Mouse (Mus musculus): ENCODE results near the gene Prkar2b. TPM values are rescaled to one million over a fixed set of nuclear protein-coding genes. Genes with fewer than 3 reads are reported as not detected.

The Prkar2b gene
- polyA plus RNA-seq, 1 experiment from 2014 or later, result 22.6 TPM

DNA sequence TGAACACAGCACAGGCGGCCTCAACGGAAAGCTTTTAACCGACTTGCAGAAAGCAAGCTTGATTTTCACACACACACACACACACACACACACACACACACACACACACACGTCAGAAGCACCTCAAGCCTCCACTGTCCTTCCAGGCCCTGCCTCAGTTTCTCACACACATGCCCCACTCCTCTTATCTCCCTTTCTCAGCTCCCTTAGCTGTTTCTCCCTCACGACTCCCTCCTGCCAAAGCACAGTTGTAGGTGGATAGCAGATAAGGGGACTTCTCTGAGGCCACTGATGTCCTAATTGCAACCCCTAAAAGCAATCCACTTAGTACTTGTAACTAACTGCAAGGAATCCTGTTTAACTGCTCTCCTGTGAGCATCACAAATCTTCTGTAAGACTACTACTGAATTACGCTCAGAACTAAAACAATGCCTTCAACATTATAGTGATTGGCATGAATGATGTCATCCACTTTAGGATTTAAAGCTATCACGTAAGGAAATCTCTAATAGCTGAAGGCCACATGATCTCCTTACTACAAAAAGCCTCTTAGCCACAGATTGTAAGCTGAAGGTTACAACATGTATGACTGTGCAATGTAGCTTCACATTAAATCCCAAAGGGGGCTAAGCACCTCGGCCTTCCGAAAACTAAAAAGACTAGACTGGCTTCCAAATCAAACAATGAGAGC is 6.5 kb downstream of the Prkar2b start:
- no peak overlapping the region for H3K27ac ChIP-seq (ENCODE audit: low read length)
- ATAC-seq (ENCODE audit: insufficient read depth, low FRiP score), result no peak
- H3K4me2 ChIP-seq (ENCODE audit: low read depth, low read length), result no peak overlapping the region
- no peaks in the 10 kb centered on the region for H3K9me3 ChIP-seq (replicated peaks; ENCODE audit: control insufficient read depth, low read length)
- H3K4me3 ChIP-seq (replicated peaks; ENCODE audit: low read length), result no peak overlapping the region
- H3K36me3 ChIP-seq (ENCODE audit: control insufficient read depth, insufficient read depth, low read length), result no peaks in the 10 kb centered on the region
- no peaks in the 10 kb centered on the region for H3K27me3 ChIP-seq (ENCODE audit: control insufficient read depth, insufficient read depth, low read length)
- H3K9ac ChIP-seq (ENCODE audit: low read length), result no peak overlapping the region
- WGBS, result 57% methylated on average over 9 of the region's 9 CpGs
- peaks cover 24% of the 10 kb centered on the region for H3K4me1 ChIP-seq (ENCODE audit: control insufficient read depth, insufficient read depth, low read length)

DNA sequence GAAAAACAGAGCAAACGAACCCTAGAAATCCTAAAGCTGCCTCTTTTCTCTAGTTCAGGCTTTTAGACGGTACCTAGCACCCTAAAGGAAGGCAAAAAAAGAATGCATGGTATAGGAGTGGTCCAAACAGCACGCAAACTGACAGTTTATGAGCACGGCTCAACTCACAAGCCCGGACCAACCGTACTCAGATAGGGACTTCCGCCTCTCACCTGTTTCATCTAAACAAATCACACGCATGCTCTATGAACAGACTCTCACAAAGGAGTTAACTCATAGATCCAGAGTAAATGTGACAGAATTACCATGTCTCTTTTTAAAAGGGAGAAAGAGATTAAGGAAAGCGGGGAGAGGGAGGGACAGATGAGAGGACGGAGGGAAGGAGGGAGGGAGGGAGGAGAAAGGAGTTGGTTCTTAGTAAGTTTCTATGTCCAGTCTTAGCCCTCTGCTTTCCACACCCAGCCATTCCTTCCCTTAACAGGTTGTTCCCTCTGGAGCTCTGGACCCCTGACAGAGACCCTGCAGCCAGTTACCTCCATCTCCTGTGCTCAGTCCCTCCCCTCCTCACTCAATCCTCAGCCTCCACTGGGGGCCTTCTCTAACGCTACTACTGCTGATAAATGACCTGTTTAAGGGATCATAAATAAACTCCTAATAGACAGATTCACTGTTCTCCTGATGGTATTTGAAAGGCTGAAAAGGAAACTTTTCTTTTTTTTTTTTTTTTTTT is 7.3 kb downstream of the Prkar2b start:
- H3K9ac ChIP-seq (ENCODE audit: low read length), result no peak overlapping the region
- H3K27me3 ChIP-seq (ENCODE audit: control insufficient read depth, insufficient read depth, low read length), result no peaks in the 10 kb centered on the region
- H3K4me3 ChIP-seq (replicated peaks; ENCODE audit: low read length), result no peak overlapping the region
- H3K27ac ChIP-seq (ENCODE audit: low read length), result no peak overlapping the region
- H3K9me3 ChIP-seq (replicated peaks; ENCODE audit: control insufficient read depth, low read length), result no peaks in the 10 kb centered on the region
- peaks cover 22% of the 10 kb centered on the region for H3K4me1 ChIP-seq (ENCODE audit: control insufficient read depth, insufficient read depth, low read length)
- peak overlapping the region; percentile 28 for H3K4me2 ChIP-seq (ENCODE audit: low read depth, low read length)
- ATAC-seq (ENCODE audit: insufficient read depth, low FRiP score), result no peak
- 53% methylated on average over 11 of the region's 11 CpGs for WGBS
- H3K36me3 ChIP-seq (ENCODE audit: control insufficient read depth, insufficient read depth, low read length), result no peaks in the 10 kb centered on the region

DNA sequence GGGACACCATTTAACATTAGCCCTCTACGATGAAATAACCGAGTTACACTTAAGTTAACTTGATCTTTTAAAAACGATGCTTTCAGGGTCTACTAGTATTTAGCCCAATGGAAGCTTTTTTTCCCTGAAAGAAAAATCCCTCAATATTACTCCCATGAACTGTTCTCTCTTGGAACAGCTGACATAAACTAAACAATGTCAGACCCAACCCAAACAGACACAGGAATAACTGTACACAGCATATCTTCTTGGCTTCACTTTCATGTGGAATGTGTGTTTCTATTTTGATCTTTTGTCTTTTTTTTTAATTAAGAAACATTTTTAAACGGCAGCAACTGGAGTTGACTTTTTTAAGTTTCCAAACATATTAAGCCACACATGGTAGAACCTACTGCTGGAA is 8.2 kb downstream of the Prkar2b start:
- 51% methylated on average over 4 of the region's 4 CpGs for WGBS
- H3K27ac ChIP-seq (ENCODE audit: low read length), result 0 out of 2 replicates have a peak overlapping the region, but pooled peaks have one; percentile 25
- H3K4me3 ChIP-seq (replicated peaks; ENCODE audit: low read length), result no peak overlapping the region
- H3K9ac ChIP-seq (ENCODE audit: low read length), result no peak overlapping the region
- no peak overlapping the region for H3K4me2 ChIP-seq (ENCODE audit: low read depth, low read length)
- no peaks in the 10 kb centered on the region for H3K27me3 ChIP-seq (ENCODE audit: control insufficient read depth, insufficient read depth, low read length)
- no peak for ATAC-seq (ENCODE audit: insufficient read depth, low FRiP score)
- peaks cover 22% of the 10 kb centered on the region for H3K4me1 ChIP-seq (ENCODE audit: control insufficient read depth, insufficient read depth, low read length)
- no peaks in the 10 kb centered on the region for H3K9me3 ChIP-seq (replicated peaks; ENCODE audit: control insufficient read depth, low read length)
- no peaks in the 10 kb centered on the region for H3K36me3 ChIP-seq (ENCODE audit: control insufficient read depth, insufficient read depth, low read length)

DNA sequence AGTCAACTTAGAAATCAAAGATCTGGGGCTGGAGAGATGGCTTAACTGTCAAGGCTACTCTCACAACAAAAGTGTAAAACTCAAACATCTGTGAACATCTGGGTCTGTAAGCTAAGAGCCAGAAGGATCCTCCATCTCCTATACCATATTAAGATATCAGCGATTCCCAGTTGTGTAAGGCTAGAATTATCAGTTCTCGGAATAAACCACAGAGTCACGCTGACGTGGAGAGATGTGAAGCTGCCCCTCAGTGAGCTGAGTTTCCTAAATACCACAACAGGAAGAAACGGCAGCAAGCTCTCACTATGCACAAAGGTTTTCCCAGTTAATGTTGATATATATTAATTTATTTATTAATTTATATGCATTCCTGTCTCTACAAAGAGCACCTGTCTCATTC is 10.9 kb downstream of the Prkar2b start:
- H3K36me3 ChIP-seq (ENCODE audit: control insufficient read depth, insufficient read depth, low read length), result no peaks in the 10 kb centered on the region
- no peak overlapping the region for H3K9ac ChIP-seq (ENCODE audit: low read length)
- H3K27ac ChIP-seq (ENCODE audit: low read length), result no peak overlapping the region
- peaks cover 22% of the 10 kb centered on the region for H3K4me1 ChIP-seq (ENCODE audit: control insufficient read depth, insufficient read depth, low read length)
- no peaks in the 10 kb centered on the region for H3K9me3 ChIP-seq (replicated peaks; ENCODE audit: control insufficient read depth, low read length)
- no peak overlapping the region for H3K4me2 ChIP-seq (ENCODE audit: low read depth, low read length)
- no peak for ATAC-seq (ENCODE audit: insufficient read depth, low FRiP score)
- no peaks in the 10 kb centered on the region for H3K27me3 ChIP-seq (ENCODE audit: control insufficient read depth, insufficient read depth, low read length)
- 50% methylated on average over 5 of the region's 5 CpGs for WGBS
- no peak overlapping the region for H3K4me3 ChIP-seq (replicated peaks; ENCODE audit: low read length)

DNA sequence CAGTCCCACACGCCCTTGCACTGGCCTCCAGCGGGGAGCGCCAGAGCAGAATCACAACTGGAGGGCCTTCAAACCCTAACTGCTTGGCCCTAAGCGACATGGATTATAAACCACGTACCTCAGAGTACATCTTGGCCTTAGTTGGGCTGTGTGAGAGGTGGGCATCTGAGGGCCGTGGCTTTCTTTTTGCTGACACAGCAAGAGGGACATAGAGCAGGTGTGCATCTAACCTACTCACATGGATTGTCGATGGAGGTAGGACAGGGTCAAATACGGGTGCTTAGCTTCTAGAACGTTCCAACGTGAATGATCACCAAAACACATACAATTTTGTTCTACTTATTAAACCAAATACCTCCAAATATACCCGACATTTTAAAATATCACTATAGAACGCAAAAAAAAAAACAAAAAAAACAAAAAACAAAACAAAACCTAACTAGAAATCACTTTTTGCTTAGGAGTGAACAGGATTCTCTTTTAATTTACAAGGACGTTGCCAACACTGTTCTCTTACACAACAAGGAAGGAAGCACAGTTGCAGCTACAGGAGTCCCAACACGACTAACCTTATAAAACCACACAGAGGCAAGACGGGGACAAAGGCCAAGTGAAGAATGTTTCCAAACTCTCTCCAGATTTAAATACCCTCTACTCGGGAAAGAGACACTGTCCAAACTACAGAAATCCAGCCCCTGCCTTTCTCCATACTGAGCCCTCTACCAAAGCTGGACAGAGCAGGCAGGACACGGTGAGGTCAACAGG is 15.3 kb downstream of the Prkar2b start:
- no peak overlapping the region for H3K27ac ChIP-seq (ENCODE audit: low read length)
- 80% methylated on average over 17 of the region's 17 CpGs for WGBS
- no peak overlapping the region for H3K4me2 ChIP-seq (ENCODE audit: low read depth, low read length)
- no peaks in the 10 kb centered on the region for H3K9me3 ChIP-seq (replicated peaks; ENCODE audit: control insufficient read depth, low read length)
- H3K36me3 ChIP-seq (ENCODE audit: control insufficient read depth, insufficient read depth, low read length), result no peaks in the 10 kb centered on the region
- no peak overlapping the region for H3K9ac ChIP-seq (ENCODE audit: low read length)
- H3K4me1 ChIP-seq (ENCODE audit: control insufficient read depth, insufficient read depth, low read length), result peaks cover 9% of the 10 kb centered on the region; the same call in 1 of the 2 replicates
- no peak for ATAC-seq (ENCODE audit: insufficient read depth, low FRiP score)
- H3K4me3 ChIP-seq (replicated peaks; ENCODE audit: low read length), result no peak overlapping the region
- no peaks in the 10 kb centered on the region for H3K27me3 ChIP-seq (ENCODE audit: control insufficient read depth, insufficient read depth, low read length)

DNA sequence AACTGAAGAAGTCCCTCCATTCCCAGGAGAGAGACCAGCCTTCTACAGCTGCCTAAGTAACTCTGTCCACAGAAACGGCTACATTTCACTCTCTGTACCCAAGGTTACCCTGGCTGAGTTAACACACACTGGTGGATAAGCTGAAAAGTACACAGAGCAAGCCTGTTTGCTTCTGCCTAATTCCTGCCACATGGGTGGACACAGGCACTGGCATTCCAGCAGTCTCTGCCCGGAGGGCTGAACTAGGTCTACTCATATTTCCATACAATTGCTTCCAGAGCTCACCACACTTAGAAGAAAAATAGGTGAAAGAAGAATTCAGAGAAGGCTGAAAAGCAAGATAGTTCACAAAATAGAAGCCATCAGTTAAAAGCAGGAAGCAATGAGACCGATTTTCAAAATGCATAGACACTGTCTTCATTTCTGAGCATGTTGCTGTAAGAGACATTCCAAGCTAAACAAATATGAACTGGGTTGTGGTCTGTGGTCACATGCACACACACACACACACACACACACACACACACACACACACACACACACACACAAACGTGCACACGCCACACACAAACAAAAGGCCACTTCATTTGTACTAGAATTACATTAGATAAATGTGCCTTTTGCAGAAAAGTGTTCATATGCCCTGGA is 16.5 kb downstream of the Prkar2b start:
- Histone ChIP-seq H3K4me2 (ENCODE audit: low read depth, low read length) (no peak overlapping the region), H3K9me3 (replicated peaks; ENCODE audit: control insufficient read depth, low read length) (no peaks in the 10 kb centered on the region), H3K36me3 (ENCODE audit: control insufficient read depth, insufficient read depth, low read length) (no peaks in the 10 kb centered on the region), H3K27me3 (ENCODE audit: control insufficient read depth, insufficient read depth, low read length) (no peaks in the 10 kb centered on the region), H3K27ac (ENCODE audit: low read length) (peak overlapping the region; percentile 55), H3K4me1 (ENCODE audit: control insufficient read depth, insufficient read depth, low read length) (peaks cover 7% of the 10 kb centered on the region; the same call in 1 of the 2 replicates), H3K9ac (ENCODE audit: low read length) (no peak overlapping the region), H3K4me3 (replicated peaks; ENCODE audit: low read length) (no peak overlapping the region)
- whole genome bisulfite sequencing, result 31% methylated on average over 5 of the region's 5 CpGs
- ATAC-seq (ENCODE audit: insufficient read depth, low FRiP score), result peak; percentile 87

DNA sequence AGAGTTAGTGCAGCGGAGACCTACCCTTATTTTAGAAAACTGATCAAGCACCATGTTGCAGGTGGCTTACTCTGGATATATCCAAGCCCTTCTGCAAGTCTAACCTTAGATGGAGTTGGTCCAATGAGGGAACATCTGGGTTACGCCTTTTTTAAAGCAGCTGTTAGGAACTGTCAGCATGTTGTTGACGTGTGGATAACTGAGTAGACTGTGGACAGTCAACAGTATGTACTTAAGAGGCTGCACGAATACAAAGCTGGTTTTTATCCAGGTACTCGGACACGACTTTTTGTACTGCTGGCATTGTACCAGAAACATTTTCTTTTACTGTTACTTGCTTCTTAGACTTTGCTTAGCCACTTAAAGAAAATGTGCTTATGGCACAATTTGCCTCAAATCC is 27.6 kb downstream of the Prkar2b start:
- WGBS, result 60% methylated on average over 6 of the region's 6 CpGs
- Histone ChIP-seq H3K36me3 (ENCODE audit: control insufficient read depth, insufficient read depth, low read length) (no peaks in the 10 kb centered on the region), H3K4me3 (replicated peaks; ENCODE audit: low read length) (no peak overlapping the region), H3K27ac (ENCODE audit: low read length) (no peak overlapping the region), H3K4me2 (ENCODE audit: low read depth, low read length) (no peak overlapping the region), H3K27me3 (ENCODE audit: control insufficient read depth, insufficient read depth, low read length) (no peaks in the 10 kb centered on the region), H3K4me1 (ENCODE audit: control insufficient read depth, insufficient read depth, low read length) (no peaks in the 10 kb centered on the region), H3K9ac (ENCODE audit: low read length) (no peak overlapping the region), H3K9me3 (replicated peaks; ENCODE audit: control insufficient read depth, low read length) (no peaks in the 10 kb centered on the region)
- no peak for ATAC-seq (ENCODE audit: insufficient read depth, low FRiP score)

DNA sequence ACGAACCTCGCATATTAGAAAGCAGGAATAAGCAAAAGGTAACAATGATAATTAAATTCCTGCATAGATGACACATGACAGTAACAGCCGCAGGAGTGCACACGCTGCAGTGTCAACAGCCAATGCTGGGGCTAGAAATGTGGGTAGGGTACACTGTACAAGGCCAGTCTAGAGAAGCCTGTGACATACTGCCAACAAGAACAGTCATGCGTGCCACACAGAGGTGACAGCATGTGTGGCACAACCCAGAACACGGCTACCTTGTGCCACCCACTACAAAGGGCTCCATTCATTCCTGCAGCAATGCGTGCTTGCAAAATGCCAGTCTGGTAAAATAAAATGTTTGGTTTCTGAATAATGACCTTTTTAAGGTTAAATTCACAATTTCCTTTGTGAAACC is 28.2 kb downstream of the Prkar2b start:
- no peak for ATAC-seq (ENCODE audit: insufficient read depth, low FRiP score)
- Histone ChIP-seq H3K4me1 (ENCODE audit: control insufficient read depth, insufficient read depth, low read length) (no peaks in the 10 kb centered on the region), H3K4me3 (replicated peaks; ENCODE audit: low read length) (no peak overlapping the region), H3K9ac (ENCODE audit: low read length) (no peak overlapping the region), H3K27me3 (ENCODE audit: control insufficient read depth, insufficient read depth, low read length) (no peaks in the 10 kb centered on the region), H3K4me2 (ENCODE audit: low read depth, low read length) (no peak overlapping the region), H3K9me3 (replicated peaks; ENCODE audit: control insufficient read depth, low read length) (no peaks in the 10 kb centered on the region), H3K36me3 (ENCODE audit: control insufficient read depth, insufficient read depth, low read length) (no peaks in the 10 kb centered on the region), H3K27ac (ENCODE audit: low read length) (no peak overlapping the region)
- 92% methylated on average over 7 of the region's 7 CpGs for WGBS

Data from stomach, embryonic 16.5 days (tissue).